Mouse (Mus musculus): ENCODE measurements around the gene Camk1d.

DNA sequence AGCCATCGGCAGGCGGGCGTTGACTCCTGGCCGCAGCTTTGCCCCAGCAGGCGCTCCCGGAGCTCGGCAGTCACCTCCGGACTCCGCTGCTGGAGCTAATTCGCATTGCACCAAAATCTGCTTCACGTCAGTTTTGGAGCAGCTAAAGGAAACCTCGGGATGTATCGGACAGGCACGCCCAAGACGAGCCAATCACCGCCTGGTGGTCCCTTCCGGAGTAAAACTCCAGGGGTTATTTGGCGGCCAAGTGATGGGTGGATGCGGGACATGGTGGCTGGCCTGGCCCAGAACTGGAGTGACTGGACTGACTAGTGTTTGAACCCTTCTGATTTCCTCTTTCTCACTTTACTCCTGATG, 717 bp upstream of the Camk1d start:
- TF ChIP-seq CTCF (IDR thresholded peaks at IDR 0.05; ENCODE audit: insufficient read depth, low read depth, low read length) = 0 out of 2 replicates have a peak, but pooled peaks have one; percentile 1
- no peak for TF ChIP-seq POLR2A (IDR thresholded peaks at IDR 0.05; ENCODE audit: insufficient read depth, low read depth, low read length)
